Mouse (Mus musculus) myocyte (in vitro differentiated cells): ENCODE data around the gene Cdc45.

Experiments used
- POLR2A ChIP-seq: IDR thresholded peaks from one replicate; pipeline ENCODE4 v1.6.1; 2011; ENCODE audit warnings: low read depth, mild to moderate bottlenecking, control low read depth, moderate library complexity; ENCODE audit not compliant: insufficient read length
- USF1 ChIP-seq: IDR thresholded peaks from one replicate; pipeline ENCODE4 v1.6.1; 2011; ENCODE audit warnings: low read depth, mild to moderate bottlenecking, control low read depth, moderate library complexity

GRCm38 (mm10) chr16:18822356-18822755 lies 10.6 kb upstream of the Cdc45 start:
- TF ChIP-seq USF1 (no peak), POLR2A (no peak)
